Mouse (Mus musculus): ENCODE data around the gene Gm49384.

Gm49384 gene

DNA sequence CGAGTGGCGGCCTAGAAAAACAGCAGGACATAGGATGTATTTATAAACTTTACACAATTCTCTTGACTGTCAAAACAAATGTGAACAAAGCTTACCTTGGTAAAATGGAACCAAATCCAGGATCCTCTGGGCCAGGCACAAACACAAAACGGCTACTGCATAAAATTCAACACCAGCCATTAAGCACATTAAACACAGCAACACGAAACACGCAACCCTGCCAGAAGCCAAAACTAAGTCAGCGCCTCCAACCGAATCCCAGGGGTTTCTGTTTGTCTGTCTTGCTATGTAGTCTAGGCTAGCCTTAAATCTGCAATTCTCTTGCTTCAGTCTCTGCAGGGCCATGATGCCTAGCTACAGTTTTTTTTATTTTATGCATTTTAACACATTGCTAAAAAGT is 3.9 kb upstream of the Gm49384 start:
- no peak for DNase-seq (ENCODE audit: low read depth in 2 of 2, low spot score in 2 of 2)

DNA sequence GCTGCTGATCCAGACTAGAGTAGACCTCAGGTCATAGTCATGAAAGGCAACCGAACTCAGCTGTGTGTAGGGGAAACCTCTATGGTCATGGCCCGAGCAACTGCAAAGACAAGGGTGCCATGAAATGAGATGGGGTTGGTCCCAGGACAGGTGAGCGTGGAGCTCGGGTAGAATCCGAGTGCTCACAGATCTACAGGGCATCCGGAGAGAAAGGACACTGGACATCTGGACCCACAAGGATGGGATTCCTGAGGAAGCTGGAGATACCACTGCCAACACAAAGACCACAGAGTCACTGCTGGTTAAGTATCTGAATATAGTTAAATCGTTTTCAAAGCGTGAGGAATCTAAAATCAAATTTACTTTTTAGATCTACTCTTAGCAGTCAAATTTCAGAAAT is 3.3 kb upstream of the Gm49384 start:
- DNase-seq (ENCODE audit: low read depth in 2 of 2, low spot score in 2 of 2): no peak

DNA sequence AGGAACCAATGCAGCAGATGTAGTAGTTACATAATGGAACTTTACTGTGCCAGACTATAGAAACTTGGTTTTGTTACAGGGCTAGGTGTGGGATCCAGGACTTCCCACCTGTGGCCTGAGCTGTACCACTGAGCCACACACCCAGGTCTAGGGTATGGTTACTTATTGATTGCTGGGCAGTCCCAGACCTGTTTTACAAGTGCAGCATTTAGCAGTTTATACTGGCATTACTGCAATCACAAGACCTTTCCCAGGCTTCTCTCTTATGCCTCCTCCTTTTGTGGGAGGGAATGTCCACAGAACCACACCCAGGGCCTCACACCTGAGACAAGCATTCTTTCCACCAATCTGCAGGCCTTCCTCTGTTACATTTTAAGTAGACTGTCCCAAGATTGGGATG is 5.1 kb downstream of the Gm49384 start:
- no peak for DNase-seq (ENCODE audit: low read depth in 2 of 2, low spot score in 2 of 2)

DNA sequence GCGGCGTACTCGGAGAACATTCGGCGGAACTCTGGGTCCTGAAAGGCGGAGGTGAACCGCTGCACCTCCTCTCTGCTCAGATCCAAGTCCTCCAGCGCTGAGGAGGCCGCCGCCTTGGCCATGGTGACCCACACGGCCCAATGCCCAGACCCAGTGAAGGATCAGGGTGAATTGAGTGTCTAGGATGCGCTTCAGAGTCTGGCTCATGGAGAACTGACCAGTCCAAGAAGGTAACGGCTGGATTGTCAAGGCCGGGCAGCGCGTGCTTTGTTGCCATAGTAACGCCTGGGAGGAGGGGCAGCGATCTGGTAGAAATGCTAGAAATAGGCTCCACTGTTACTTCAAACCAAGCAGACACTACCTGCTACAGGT is 5.9 kb downstream of the Gm49384 start, which contains the start of gene Dnaaf2:
TSS of gene Dnaaf2 (minus strand) at position 266 of the 372 bp plus-strand sequence.
- peak in 1 of 2 experiments; percentile 55 for DNase-seq (ENCODE audit: low read depth in 2 of 2, low spot score in 2 of 2)

DNA sequence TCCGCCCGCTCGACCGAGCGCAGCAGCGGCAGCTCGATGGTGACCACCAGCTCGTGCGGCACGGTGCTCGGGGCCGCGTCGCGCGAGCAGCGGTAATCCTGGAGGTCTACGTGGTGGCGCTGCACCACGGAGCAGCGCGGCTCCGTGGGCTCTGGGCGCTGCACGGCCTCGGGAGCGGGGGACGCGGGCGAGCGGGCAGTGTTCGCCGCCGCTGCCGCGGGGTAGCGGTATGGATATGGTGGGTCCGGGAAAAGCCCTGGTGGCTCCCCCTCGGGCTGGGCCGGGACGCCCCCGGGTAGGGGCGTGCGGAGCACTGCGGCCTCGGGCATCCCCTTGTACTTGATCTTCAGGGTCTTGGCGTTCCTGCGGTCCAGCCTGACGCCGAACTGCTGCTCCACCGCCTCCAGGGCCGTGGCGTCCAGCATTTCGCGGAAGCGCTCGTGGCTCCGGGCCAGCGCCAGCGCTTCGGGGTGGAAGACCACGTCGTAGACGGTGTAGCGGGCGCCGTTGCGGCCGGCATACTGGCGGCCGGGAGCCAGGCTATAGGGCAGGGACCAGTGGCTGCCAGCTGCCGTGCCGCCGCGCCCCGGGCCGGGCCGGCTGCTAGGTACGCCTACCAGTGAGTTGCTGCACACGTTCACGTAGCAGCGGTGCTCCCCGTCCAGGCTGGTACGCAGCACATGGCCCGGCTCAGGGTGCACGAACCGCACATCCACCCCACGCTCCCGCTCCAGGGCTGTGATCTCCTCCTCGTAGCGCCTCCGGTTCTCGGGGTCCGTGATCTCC is 6.5 kb downstream of the Gm49384 start:
- DNase-seq (ENCODE audit: low read depth in 2 of 2, low spot score in 2 of 2): peak; percentile 28 to 35

- DNase-seq (ENCODE audit: low read depth in 2 of 2, low spot score in 2 of 2): peak; percentile 36 to 42
These were observed 7.4 kb downstream of the Gm49384 start, which contains the start of gene Gm49383 for GRCm38 (mm10) chr12:69196444-69197377. Gene Gm49383 (minus strand): TSS chr12:69197104.

- no peak for DNase-seq (ENCODE audit: low read depth in 2 of 2, low spot score in 2 of 2)
These were observed 11.4 kb downstream of the Gm49384 start for GRCm38 (mm10) chr12:69192637-69193036.

DNA sequence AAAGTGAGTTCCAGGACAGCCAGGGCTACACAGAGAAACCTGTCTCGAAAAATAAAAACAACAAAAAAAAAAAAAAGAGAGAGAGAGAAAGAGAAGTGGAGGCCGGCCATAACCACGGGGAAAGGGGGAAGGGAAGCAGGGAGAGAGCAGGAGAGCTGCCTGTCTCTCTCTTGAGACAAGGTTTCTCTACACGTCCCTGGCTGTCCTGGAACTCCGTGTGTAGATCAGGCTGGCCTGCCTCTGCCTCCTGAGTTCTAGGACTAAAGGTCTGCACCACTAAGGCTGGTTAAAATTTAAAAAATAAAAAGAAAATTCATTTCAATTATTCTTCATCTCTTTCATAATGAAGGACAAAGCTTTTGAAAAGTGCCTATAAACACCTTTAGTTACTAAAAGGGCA is 12.7 kb downstream of the Gm49384 start:
- no peak for DNase-seq (ENCODE audit: low read depth in 2 of 2, low spot score in 2 of 2)

GRCm38 (mm10) chr12:69190522-69190921 is 13.5 kb downstream of the Gm49384 start:
- peak in 1 of 2 experiments; percentile 36 for DNase-seq (ENCODE audit: low read depth in 2 of 2, low spot score in 2 of 2)

- no peak for DNase-seq (ENCODE audit: low read depth in 2 of 2, low spot score in 2 of 2)
These were observed 14.0 kb downstream of the Gm49384 start for GRCm38 (mm10) chr12:69190074-69190473.

- no peak for DNase-seq (ENCODE audit: low read depth in 2 of 2, low spot score in 2 of 2)
These were observed 17.1 kb downstream of the Gm49384 start for GRCm38 (mm10) chr12:69186811-69187471.

DNA sequence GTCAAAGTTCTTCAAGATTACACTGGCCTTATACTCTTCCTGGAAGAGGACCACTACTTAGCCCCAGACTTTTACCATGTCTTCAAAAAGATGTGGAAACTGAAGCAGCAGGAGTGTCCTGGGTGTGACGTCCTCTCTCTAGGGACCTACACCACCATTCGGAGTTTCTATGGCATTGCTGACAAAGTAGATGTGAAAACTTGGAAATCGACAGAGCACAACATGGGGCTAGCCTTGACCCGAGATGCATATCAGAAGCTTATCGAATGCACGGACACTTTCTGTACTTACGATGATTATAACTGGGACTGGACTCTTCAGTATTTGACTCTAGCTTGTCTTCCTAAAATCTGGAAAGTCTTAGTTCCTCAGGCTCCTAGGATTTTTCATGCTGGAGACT is 18.7 kb downstream of the Gm49384 start:
- no peak for DNase-seq (ENCODE audit: low read depth in 2 of 2, low spot score in 2 of 2)

- DNase-seq (ENCODE audit: low read depth in 2 of 2, low spot score in 2 of 2): peak in 1 of 2 experiments; percentile 16
These were observed 19.4 kb downstream of the Gm49384 start for GRCm38 (mm10) chr12:69184342-69185295.

- peak; percentile 91 to 93 for DNase-seq (ENCODE audit: low read depth in 2 of 2, low spot score in 2 of 2)
These were observed 20.3 kb downstream of the Gm49384 start, which contains the start of the genes Rpl36al and Mgat2 for GRCm38 (mm10) chr12:69183583-69184308. Gene Rpl36al (minus strand): TSS chr12:69184083. Gene Mgat2 (plus strand): TSS chr12:69184157.

- DNase-seq (ENCODE audit: low read depth in 2 of 2, low spot score in 2 of 2): no peak
These were observed 22.3 kb downstream of the Gm49384 start for GRCm38 (mm10) chr12:69181800-69182199.

DNA sequence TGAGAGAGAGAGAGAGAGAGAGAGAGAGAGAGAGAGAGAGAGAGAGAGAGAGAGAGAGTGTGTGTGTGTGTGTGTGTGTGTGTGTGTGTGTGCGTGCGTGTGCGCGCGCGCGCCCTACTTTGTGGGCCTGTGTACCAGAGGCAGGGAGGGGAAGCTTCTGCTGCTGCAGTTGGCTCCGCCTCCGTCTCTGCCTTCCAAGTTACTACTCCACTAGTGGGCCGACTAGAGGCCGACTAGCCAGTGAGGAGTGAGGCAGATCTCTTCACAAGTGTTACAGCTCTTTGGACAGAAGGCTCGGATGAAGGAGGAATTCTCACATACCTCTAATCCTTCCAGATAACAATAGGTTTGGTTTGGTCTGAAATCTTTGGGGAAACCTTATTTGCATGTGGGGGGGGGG is 24.7 kb downstream of the Gm49384 start:
- no peak for DNase-seq (ENCODE audit: low read depth in 2 of 2, low spot score in 2 of 2)

DNA sequence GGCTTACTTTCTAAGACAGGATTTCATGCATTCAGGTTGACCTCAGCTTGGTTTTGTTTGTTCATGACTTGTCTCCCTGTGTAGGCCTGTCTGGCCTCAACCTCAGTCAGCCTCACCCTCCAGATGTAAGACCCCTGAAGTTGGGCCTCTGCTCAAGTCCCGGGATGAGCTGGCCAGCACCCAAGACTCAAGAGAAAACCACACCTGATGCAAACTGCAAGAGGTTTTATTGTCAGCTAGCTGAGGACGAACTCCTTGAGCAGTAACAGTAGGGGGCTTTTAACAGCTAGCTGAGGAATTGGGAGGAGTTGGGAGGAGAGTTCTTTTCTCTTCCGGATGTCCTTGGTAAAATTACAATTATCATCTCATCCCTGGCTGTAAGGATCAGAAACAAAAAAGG is 26.5 kb downstream of the Gm49384 start:
- no peak for DNase-seq (ENCODE audit: low read depth in 2 of 2, low spot score in 2 of 2)

GRCm38 (mm10) chr12:69175975-69176374 is 28.1 kb downstream of the Gm49384 start:
- no peak for DNase-seq (ENCODE audit: low read depth in 2 of 2, low spot score in 2 of 2)

DNA sequence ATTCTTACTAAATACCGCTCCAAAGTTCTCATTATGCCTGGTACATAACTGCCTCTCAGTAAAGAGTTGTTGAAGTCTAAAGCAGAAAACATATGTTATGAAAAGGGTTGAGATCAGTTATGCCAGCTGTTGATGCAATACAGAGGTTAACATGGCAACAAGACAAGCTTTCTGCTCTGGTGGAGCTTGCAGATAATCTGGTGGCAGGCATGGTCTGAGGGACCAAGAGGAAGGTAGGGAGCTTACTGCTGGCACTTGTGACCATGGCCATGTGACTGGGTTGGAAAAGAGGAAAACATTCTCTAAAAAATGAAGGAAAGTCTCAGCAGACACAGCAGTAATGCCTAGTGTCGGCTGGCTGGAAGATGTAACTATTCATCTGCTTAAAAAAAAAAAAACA is 32.8 kb downstream of the Gm49384 start:
- DNase-seq (ENCODE audit: low read depth in 2 of 2, low spot score in 2 of 2): no peak
